Mouse (Mus musculus) forebrain, embryonic 16.5 days (tissue): Measurements from ENCODE around the gene Olfr1256. TPM values are rescaled to one million over a fixed set of nuclear protein-coding genes. Genes with fewer than 3 reads are reported as not detected.

Experiments
- polyA plus RNA-seq: library from polyadenylated mRNA; unstranded; fragments of >200 nt; fragmentation: Nextera tagmentation; extraction: Ambion mirVana; gene quantifications from 2 replicates; pipeline ENCODE4 v1.2.1, GENCODE M21; 2015

Gene Olfr1256
- polyA plus RNA-seq, 1 experiment from 2014 or later, result not detected

Other genes starting within 250 kb of the Olfr1256 start
- gene Olfr1246, start 248.4 kb downstream of the Olfr1256 start, polyA plus RNA-seq, result not detected in 2 replicates
- not detected in 2 replicates for gene Olfr1247, start 227.4 kb downstream of the Olfr1256 start, polyA plus RNA-seq
- not detected in 2 replicates for gene Olfr1248, start 223.3 kb downstream of the Olfr1256 start, polyA plus RNA-seq
- gene Olfr1249, start 206.6 kb downstream of the Olfr1256 start, polyA plus RNA-seq, result not detected in 2 replicates
- not detected in 2 replicates for gene Olfr1250, start 180.1 kb downstream of the Olfr1256 start, polyA plus RNA-seq
- not detected in 2 replicates for gene Olfr1251, start 169.6 kb downstream of the Olfr1256 start, polyA plus RNA-seq
- gene Olfr1252, start 116.5 kb downstream of the Olfr1256 start, polyA plus RNA-seq, result not detected in 2 replicates
- gene Olfr1253, start 84.5 kb downstream of the Olfr1256 start, polyA plus RNA-seq, result not detected in 2 replicates
- not detected in 2 replicates for gene Olfr1254, start 47.9 kb downstream of the Olfr1256 start, polyA plus RNA-seq
- gene Olfr1255, start 29.5 kb downstream of the Olfr1256 start, polyA plus RNA-seq, result not detected in 2 replicates
- not detected in 2 replicates for gene Olfr48, start 6.7 kb upstream of the Olfr1256 start, polyA plus RNA-seq
- gene Olfr1257, start 36.9 kb upstream of the Olfr1256 start, polyA plus RNA-seq, result not detected in 2 replicates
- gene Olfr1258, start 85.8 kb upstream of the Olfr1256 start, polyA plus RNA-seq, result not detected in 2 replicates
- not detected in 2 replicates for gene Olfr1259, start 107.1 kb upstream of the Olfr1256 start, polyA plus RNA-seq
- gene Olfr1260, start 132.8 kb upstream of the Olfr1256 start, polyA plus RNA-seq, result not detected in 2 replicates
- not detected in 2 replicates for gene Olfr1261, start 149.7 kb upstream of the Olfr1256 start, polyA plus RNA-seq
- gene Olfr1262, start 158.6 kb upstream of the Olfr1256 start, polyA plus RNA-seq, result not detected in 2 replicates
- not detected in 2 replicates for gene Olfr1263, start 170.6 kb upstream of the Olfr1256 start, polyA plus RNA-seq
- gene Olfr1264, start 184.0 kb upstream of the Olfr1256 start, polyA plus RNA-seq, result not detected in 2 replicates
- gene Olfr1265, start 193.8 kb upstream of the Olfr1256 start, polyA plus RNA-seq, result not detected in 2 replicates
- not detected in 2 replicates for gene Olfr140, start 222.0 kb upstream of the Olfr1256 start, polyA plus RNA-seq